Mouse (Mus musculus) midbrain, embryonic 15.5 days (tissue): ENCODE measurements around the gene Gm36210. TPM values are rescaled to one million over a fixed set of nuclear protein-coding genes. Genes with fewer than 3 reads are reported as not detected.

Experiments used
- ATAC-seq: fragments of 200-750 bp; cut with Nextera tagmentation; replicated peaks from 2 replicates; pipeline ENCODE4 v1.8.0; 2017; ENCODE audit warnings: moderate TSS enrichment
- H3K27ac ChIP-seq: fragments of 300-500 bp; sonication (generic); 2 replicates; pipeline ENCODE4 v1.5.1; 2015; ENCODE audit warnings: mild to moderate bottlenecking, inconsistent platforms
- H3K27me3 ChIP-seq: fragments of 300-500 bp; sonication (generic); replicated peaks from 2 replicates; pipeline ENCODE4 v1.6.1; 2015; ENCODE audit warnings: inconsistent platforms
- H3K36me3 ChIP-seq: fragments of 300-500 bp; sonication (generic); replicated peaks from 2 replicates; pipeline ENCODE4 v1.6.1; 2015; ENCODE audit warnings: inconsistent platforms
- H3K4me1 ChIP-seq: fragments of 300-500 bp; sonication (generic); 2 replicates; pipeline ENCODE4 v1.6.1; 2015; ENCODE audit warnings: inconsistent platforms
- H3K4me2 ChIP-seq: fragments of 300-500 bp; sonication (generic); 2 replicates; pipeline ENCODE4 v1.6.1; 2015; ENCODE audit warnings: inconsistent platforms, mild to moderate bottlenecking, moderate library complexity
- H3K4me3 ChIP-seq: fragments of 300-500 bp; sonication (generic); 2 replicates; pipeline ENCODE4 v1.5.1; 2015; ENCODE audit warnings: mild to moderate bottlenecking, inconsistent platforms
- H3K9ac ChIP-seq: fragments of 300-500 bp; sonication (generic); 2 replicates; pipeline ENCODE4 v1.6.1; 2015; ENCODE audit warnings: mild to moderate bottlenecking, inconsistent platforms
- H3K9me3 ChIP-seq: fragments of 300-500 bp; sonication (generic); 2 replicates; pipeline ENCODE4 v1.6.1; 2016; ENCODE audit warnings: inconsistent platforms
- WGBS: fragments of 180-500 bp; shearing (Covaris S2); methylation state at CpG from one replicate; pipeline ENCODE4 v1.1.7; 2015; ENCODE audit warnings: mixed read lengths; 5-methylcytosine and 5-hydroxymethylcytosine counted together
- polyA plus RNA-seq: library from polyadenylated mRNA; unstranded; fragments of >200 nt; fragmentation: Nextera tagmentation; extraction: Ambion mirVana; gene quantifications from 2 replicates; pipeline ENCODE4 v1.2.1, GENCODE M21; 2015

Gm36210 gene
- polyA plus RNA-seq, 1 experiment from 2014 or later: 0.65 TPM

- Histone ChIP-seq H3K9ac (peak overlapping the region; percentile 32; the same call in 1 of the 2 replicates), H3K36me3 (peaks cover 10% of the 10 kb centered on the region), H3K9me3 (no peaks in the 10 kb centered on the region), H3K27ac (peak overlapping the region; percentile 99), H3K4me2 (peak overlapping the region; percentile 79), H3K27me3 (no peaks in the 10 kb centered on the region), H3K4me3 (no peak overlapping the region), H3K4me1 (peaks cover 68% of the 10 kb centered on the region)
- WGBS: 57% methylated on average over 23 of the region's 23 CpGs
- no peak for ATAC-seq
These were observed 14.9 kb upstream of the Gm36210 start for GRCm38 (mm10) chr7:4920976-4921823.

GRCm38 (mm10) chr7:4920496-4920895, 14.2 kb upstream of the Gm36210 start:
- H3K27me3 ChIP-seq: no peaks in the 10 kb centered on the region
- peaks cover 10% of the 10 kb centered on the region for H3K36me3 ChIP-seq
- H3K4me1 ChIP-seq: peaks cover 65% of the 10 kb centered on the region
- ATAC-seq: no peak
- H3K4me2 ChIP-seq: no peak overlapping the region
- no peak overlapping the region for H3K4me3 ChIP-seq
- H3K27ac ChIP-seq: peak overlapping the region; percentile 99
- WGBS: 85% methylated on average over 19 of the region's 19 CpGs
- no peak overlapping the region for H3K9ac ChIP-seq
- no peaks in the 10 kb centered on the region for H3K9me3 ChIP-seq

GRCm38 (mm10) chr7:4919971-4920370, 13.7 kb upstream of the Gm36210 start:
- Histone ChIP-seq H3K9me3 (no peaks in the 10 kb centered on the region), H3K9ac (no peak overlapping the region), H3K27ac (no peak overlapping the region), H3K4me2 (no peak overlapping the region), H3K27me3 (no peaks in the 10 kb centered on the region), H3K4me3 (no peak overlapping the region), H3K4me1 (peaks cover 60% of the 10 kb centered on the region), H3K36me3 (peaks cover 10% of the 10 kb centered on the region)
- no peak for ATAC-seq
- 93% methylated on average over 21 of the region's 21 CpGs for WGBS

- Histone ChIP-seq H3K9ac (no peak overlapping the region), H3K4me1 (peaks cover 57% of the 10 kb centered on the region), H3K4me2 (no peak overlapping the region), H3K27ac (no peak overlapping the region), H3K36me3 (peaks cover 10% of the 10 kb centered on the region), H3K4me3 (no peak overlapping the region), H3K9me3 (no peaks in the 10 kb centered on the region), H3K27me3 (no peaks in the 10 kb centered on the region)
- no peak for ATAC-seq
- WGBS: 90% methylated on average over 18 of the region's 21 CpGs
These were observed 12.8 kb upstream of the Gm36210 start for GRCm38 (mm10) chr7:4919096-4919495.

- H3K4me1 ChIP-seq: peaks cover 54% of the 10 kb centered on the region
- no peak overlapping the region for H3K9ac ChIP-seq
These were observed 12.4 kb upstream of the Gm36210 start for GRCm38 (mm10) chr7:4918681-4919080.

GRCm38 (mm10) chr7:4917494-4917893, 11.2 kb upstream of the Gm36210 start:
- no peak for ATAC-seq
- no peak overlapping the region for H3K4me2 ChIP-seq
- no peak overlapping the region for H3K4me3 ChIP-seq
- WGBS: 90% methylated on average over 2 of the region's 2 CpGs
- no peaks in the 10 kb centered on the region for H3K27me3 ChIP-seq
- H3K36me3 ChIP-seq: peaks cover 10% of the 10 kb centered on the region
- peak overlapping the region; percentile 99 for H3K27ac ChIP-seq
- no peak overlapping the region; the same call in 1 of the 2 replicates for H3K9ac ChIP-seq
- H3K4me1 ChIP-seq: peaks cover 44% of the 10 kb centered on the region
- H3K9me3 ChIP-seq: no peaks in the 10 kb centered on the region

More at GRCm38 (mm10) chr7:4918681-4919080, 12.4 kb upstream of the Gm36210 start:
- H3K4me3 ChIP-seq: no peak overlapping the region
- no peak overlapping the region for H3K27ac ChIP-seq
- 90% methylated on average over 15 of the region's 15 CpGs for WGBS
- no peaks in the 10 kb centered on the region for H3K27me3 ChIP-seq
- no peak overlapping the region for H3K4me2 ChIP-seq
- H3K9me3 ChIP-seq: no peaks in the 10 kb centered on the region
- ATAC-seq: no peak
- H3K36me3 ChIP-seq: peaks cover 10% of the 10 kb centered on the region

GRCm38 (mm10) chr7:4915669-4916416, 9.5 kb upstream of the Gm36210 start:
- peaks cover 30% of the 10 kb centered on the region for H3K4me1 ChIP-seq
- no peaks in the 10 kb centered on the region for H3K9me3 ChIP-seq
- no peaks in the 10 kb centered on the region for H3K27me3 ChIP-seq
- peak overlapping the region; percentile 64 for H3K4me3 ChIP-seq
- H3K36me3 ChIP-seq: peaks cover 10% of the 10 kb centered on the region
- peak overlapping the region; percentile 99 for H3K27ac ChIP-seq
- peak overlapping the region; percentile 67 for H3K9ac ChIP-seq
- peak; percentile 48 for ATAC-seq
- H3K4me2 ChIP-seq: peak overlapping the region; percentile 68
- WGBS: 11% methylated on average over 14 of the region's 14 CpGs

- H3K9me3 ChIP-seq: no peaks in the 10 kb centered on the region
- peak; percentile 92 for ATAC-seq
- peak within 1 kb of the TSS; percentile 64 for H3K4me3 ChIP-seq
- H3K27me3 ChIP-seq: no peaks in the 10 kb centered on the region
- peaks cover 4% of the 10 kb centered on the region for H3K36me3 ChIP-seq
- H3K4me2 ChIP-seq: peak within 1 kb of the TSS; percentile 68
- under 1% methylated on average over 46 of the region's 56 CpGs for WGBS
- H3K4me1 ChIP-seq: peaks cover 27% of the 10 kb centered on the region
- peak within 1 kb of the TSS; percentile 99 for H3K27ac ChIP-seq
- H3K9ac ChIP-seq: peak within 1 kb of the TSS; percentile 67
These were observed 8.8 kb upstream of the Gm36210 start, which contains the start of gene Zfp628 for GRCm38 (mm10) chr7:4915007-4915665. Zfp628 (plus strand) TSS chr7:4915217.

- Histone ChIP-seq H3K27ac (no peak overlapping the region), H3K9me3 (no peaks in the 10 kb centered on the region), H3K4me3 (peak overlapping the region; percentile 6), H3K27me3 (no peaks in the 10 kb centered on the region), H3K9ac (no peak overlapping the region), H3K4me2 (no peak overlapping the region), H3K36me3 (no peaks in the 10 kb centered on the region), H3K4me1 (peaks cover 22% of the 10 kb centered on the region)
- no peak for ATAC-seq
- 64% methylated on average over 5 of the region's 5 CpGs for WGBS
These were observed 5.9 kb upstream of the Gm36210 start for GRCm38 (mm10) chr7:4912248-4912647.

GRCm38 (mm10) chr7:4911561-4911960, 5.2 kb upstream of the Gm36210 start:
- no peak overlapping the region for H3K4me2 ChIP-seq

GRCm38 (mm10) chr7:4902404-4902803, 3.9 kb downstream of the Gm36210 start:
- ATAC-seq: no peak
- H3K4me3 ChIP-seq: no peak overlapping the region

More at GRCm38 (mm10) chr7:4911561-4911960, 5.2 kb upstream of the Gm36210 start:
- Histone ChIP-seq H3K9me3 (no peaks in the 10 kb centered on the region), H3K36me3 (no peaks in the 10 kb centered on the region), H3K9ac (no peak overlapping the region), H3K27me3 (no peaks in the 10 kb centered on the region), H3K4me1 (peaks cover 15% of the 10 kb centered on the region), H3K4me3 (peak overlapping the region; percentile 6), H3K27ac (no peak overlapping the region)
- WGBS: 38% methylated on average over 9 of the region's 9 CpGs
- no peak for ATAC-seq

GRCm38 (mm10) chr7:4901171-4901570, 5.1 kb downstream of the Gm36210 start:
- no peak for ATAC-seq
- Histone ChIP-seq H3K4me1 (peaks cover 15% of the 10 kb centered on the region; the same call in 1 of the 2 replicates), H3K27me3 (no peaks in the 10 kb centered on the region), H3K9me3 (no peaks in the 10 kb centered on the region), H3K9ac (no peak overlapping the region), H3K4me2 (0 out of 2 replicates have a peak overlapping the region, but pooled peaks have one; percentile 57), H3K27ac (no peak overlapping the region), H3K4me3 (no peak overlapping the region), H3K36me3 (no peaks in the 10 kb centered on the region)
- 51% methylated on average over 8 of the region's 8 CpGs for WGBS

More at GRCm38 (mm10) chr7:4902404-4902803, 3.9 kb downstream of the Gm36210 start:
- Histone ChIP-seq H3K4me1 (peaks cover 15% of the 10 kb centered on the region; the same call in 1 of the 2 replicates), H3K27me3 (no peaks in the 10 kb centered on the region), H3K36me3 (no peaks in the 10 kb centered on the region), H3K9me3 (no peaks in the 10 kb centered on the region), H3K9ac (no peak overlapping the region), H3K4me2 (no peak overlapping the region), H3K27ac (no peak overlapping the region)
- 82% methylated on average over 9 of the region's 9 CpGs for WGBS
